Mouse (Mus musculus) midbrain, embryonic 14.5 days (tissue): Measurements from ENCODE around the gene Apol8. TPM values are rescaled to one million over a fixed set of nuclear protein-coding genes. Genes with fewer than 3 reads are reported as not detected.
"Not testable (repeated sequence)": the region's sequence is repeated elsewhere in the genome, so short reads cannot be mapped to it uniquely, and the experiment has no call there.

ENCODE experiments used
- ATAC-seq: fragments of 200-750 bp; cut with Nextera tagmentation; 2 replicates; pipeline ENCODE4 v1.8.0; 2017; ENCODE audit warnings: moderate number of reproducible peaks, moderate library complexity; ENCODE audit not compliant: low FRiP score, low TSS enrichment
- DNase-seq: peaks from one replicate; pipeline ENCODE4 v3.0.0-alpha.2; 2015
- H3K27ac ChIP-seq: fragments of 300-500 bp; sonication (generic); replicated peaks from 2 replicates; pipeline ENCODE4 v1.5.1; 2014; ENCODE audit warnings: mild to moderate bottlenecking, low read depth, low read length, moderate library complexity
- H3K27me3 ChIP-seq: fragments of 300-500 bp; sonication (generic); 2 replicates; pipeline ENCODE4 v1.6.1; 2014; ENCODE audit warnings: low read length, control low read depth, mixed read lengths; ENCODE audit not compliant: control insufficient read depth, insufficient read depth
- H3K36me3 ChIP-seq: fragments of 300-500 bp; sonication (generic); 2 replicates; pipeline ENCODE4 v1.6.1; 2014; ENCODE audit warnings: low read length, control low read depth; ENCODE audit not compliant: control insufficient read depth, insufficient read depth
- H3K4me1 ChIP-seq: fragments of 300-500 bp; sonication (generic); 2 replicates; pipeline ENCODE4 v1.6.1; 2014; ENCODE audit warnings: mild to moderate bottlenecking, antibody characterized with exemption, low read length, control low read depth; ENCODE audit not compliant: control insufficient read depth, insufficient read depth
- H3K4me2 ChIP-seq: fragments of 300-500 bp; sonication (generic); 2 replicates; pipeline ENCODE4 v1.6.1; 2014; ENCODE audit warnings: mild to moderate bottlenecking, low read length, moderate library complexity
- H3K4me3 ChIP-seq: fragments of 300-500 bp; sonication (generic); replicated peaks from 2 replicates; pipeline ENCODE4 v1.5.1; 2014; ENCODE audit warnings: low read depth, low read length
- H3K9ac ChIP-seq: fragments of 300-500 bp; sonication (generic); replicated peaks from 2 replicates; pipeline ENCODE4 v1.6.1; 2014; ENCODE audit warnings: mild to moderate bottlenecking, low read length, moderate library complexity
- H3K9me3 ChIP-seq: fragments of 300-500 bp; sonication (generic); 2 replicates; pipeline ENCODE4 v1.6.1; 2016; ENCODE audit warnings: low read length, control low read depth, mixed read lengths; ENCODE audit not compliant: control insufficient read depth
- WGBS: fragments of 180-500 bp; shearing (Covaris S2); extraction: QIAGEN DNeasy Blood & Tissue Kit; methylation state at CpG from one replicate; pipeline ENCODE4 v1.1.7; 2014; 5-methylcytosine and 5-hydroxymethylcytosine counted together
- polyA plus RNA-seq: library from polyadenylated mRNA; unstranded; fragments of >200 nt; fragmentation: Nextera tagmentation; extraction: Ambion mirVana; gene quantifications from 2 replicates; pipeline ENCODE4 v1.2.1, GENCODE M21; 2014

Apol8 gene
- polyA plus RNA-seq, 1 experiment from 2014 or later: 0.11 TPM

DNA sequence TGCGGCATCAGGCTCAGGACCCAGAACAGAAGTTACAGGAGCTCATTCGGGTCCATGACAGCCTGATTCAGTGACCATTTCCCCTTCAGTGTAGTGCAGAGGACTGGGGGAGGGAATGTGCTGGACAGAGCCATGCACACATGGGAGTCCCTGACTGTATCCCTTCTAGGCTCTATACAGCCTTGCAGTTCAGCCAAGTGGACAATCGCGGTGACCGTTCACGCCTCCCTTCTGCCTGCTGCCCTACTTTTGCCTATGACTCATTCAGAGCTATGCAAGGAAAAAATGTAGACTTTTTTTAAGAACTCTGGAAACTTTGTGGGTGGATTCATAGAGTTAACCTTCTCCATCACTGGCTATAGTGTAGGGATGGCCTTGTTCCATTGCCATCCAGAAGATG, 38.6 kb downstream of the Apol8 start:
- not testable (repeated sequence) for H3K4me1 ChIP-seq, H3K4me3 ChIP-seq, ATAC-seq, H3K9ac ChIP-seq, H3K36me3 ChIP-seq, H3K4me2 ChIP-seq, H3K27ac ChIP-seq, DNase-seq, H3K9me3 ChIP-seq, H3K27me3 ChIP-seq
- WGBS: 85% methylated on average over 2 of the region's 6 CpGs

DNA sequence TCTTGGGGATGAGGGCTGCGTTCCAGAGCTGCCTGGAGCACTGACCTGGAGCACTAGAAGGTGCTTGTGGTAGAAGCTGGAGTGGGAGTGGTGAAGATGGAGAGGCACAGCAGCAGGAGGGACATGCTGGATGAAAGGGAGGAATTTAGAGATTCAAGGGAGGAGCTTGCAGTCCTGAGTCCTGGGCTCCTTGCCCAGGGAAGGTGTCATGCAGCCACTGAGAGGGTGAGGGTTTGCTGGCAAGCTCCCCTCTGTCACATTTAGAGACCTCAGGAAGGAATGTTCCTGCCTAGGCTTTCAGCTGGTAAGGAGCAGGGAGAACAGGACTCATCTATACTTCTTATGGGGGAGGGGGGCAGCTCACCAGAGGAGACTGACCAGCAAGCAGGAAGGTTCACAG, 47.9 kb downstream of the Apol8 start:
- no CpG with 5 or more reads among the region's 1 CpGs for WGBS
- not testable (repeated sequence) for H3K4me2 ChIP-seq, DNase-seq, H3K27me3 ChIP-seq, H3K27ac ChIP-seq, H3K4me3 ChIP-seq, ATAC-seq, H3K9me3 ChIP-seq, H3K4me1 ChIP-seq, H3K36me3 ChIP-seq, H3K9ac ChIP-seq

GRCm38 (mm10) chr15:77705306-77705705, 51.5 kb downstream of the Apol8 start:
- not testable (repeated sequence) for H3K27ac ChIP-seq, DNase-seq, H3K36me3 ChIP-seq, H3K9ac ChIP-seq, H3K4me3 ChIP-seq, H3K4me2 ChIP-seq, H3K27me3 ChIP-seq, ATAC-seq, H3K4me1 ChIP-seq, H3K9me3 ChIP-seq
- WGBS: 95% methylated on average over 3 of the region's 3 CpGs

DNA sequence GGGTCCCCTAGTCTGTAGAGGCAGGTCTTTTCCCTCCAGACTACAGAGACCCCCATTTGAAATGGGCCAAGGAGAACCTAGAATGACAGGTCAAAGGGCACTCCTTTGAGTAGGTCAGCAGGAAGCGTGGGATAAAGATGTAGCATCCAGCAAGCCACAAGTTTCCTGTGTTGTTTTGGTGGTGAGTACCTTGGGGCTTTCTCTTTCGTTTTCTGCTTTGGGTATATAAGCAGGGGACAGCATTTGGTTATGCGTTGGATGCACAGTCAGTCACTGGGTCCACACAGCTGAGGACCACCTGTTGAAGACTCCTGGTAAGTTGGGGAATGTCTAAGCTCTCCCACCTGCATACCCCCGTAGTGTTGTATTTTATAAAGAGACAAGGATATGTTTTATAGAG, 58.1 kb downstream of the Apol8 start, which contains the start of gene Apol7e:
TSS of gene Apol7e (plus strand) at position 202 of the 400 bp plus-strand sequence.
- not testable (repeated sequence) for H3K27ac ChIP-seq, H3K9ac ChIP-seq, H3K9me3 ChIP-seq, ATAC-seq, H3K36me3 ChIP-seq, DNase-seq, H3K4me3 ChIP-seq, H3K27me3 ChIP-seq, H3K4me2 ChIP-seq, H3K4me1 ChIP-seq
- WGBS: 73% methylated on average over 4 of the region's 4 CpGs

Other genes with a start within 250 kb of the Apol8 start
- gene Apol11a, start 248.7 kb downstream of the Apol8 start, polyA plus RNA-seq: not detected in 2 replicates
- not detected in 2 replicates for gene Apol7c, start 223.7 kb downstream of the Apol8 start, polyA plus RNA-seq
- gene 1700025B11Rik, start 195.1 kb downstream of the Apol8 start, polyA plus RNA-seq: not detected in 2 replicates
- gene Apol10b, start 160.9 kb downstream of the Apol8 start, polyA plus RNA-seq: 0.20 TPM in 1 of 2 replicates, not detected in the other
- gene Gm36245, start 157.7 kb downstream of the Apol8 start, polyA plus RNA-seq: not detected in 2 replicates
- gene Apol11b, start 113.7 kb downstream of the Apol8 start, polyA plus RNA-seq: not detected in 2 replicates
- gene Apol7e, start 58.1 kb downstream of the Apol8 start, polyA plus RNA-seq: not detected in 2 replicates
- not detected in 2 replicates for gene Apol9b, start 28.0 kb downstream of the Apol8 start, polyA plus RNA-seq
- 7.3 and 14.8 TPM in 2 replicates for gene Myh9, start 85.2 kb upstream of the Apol8 start, polyA plus RNA-seq
- 219 and 234 TPM in 2 replicates for gene Txn2, start 172.0 kb upstream of the Apol8 start, polyA plus RNA-seq
- gene Foxred2, start 199.7 kb upstream of the Apol8 start, polyA plus RNA-seq: 9.2 and 9.4 TPM in 2 replicates
- 178 and 186 TPM in 2 replicates for gene Eif3d, start 213.8 kb upstream of the Apol8 start, polyA plus RNA-seq